Mouse (Mus musculus) lung, embryonic 15.5 days (tissue): ENCODE results near the gene B130006D01Rik. TPM values are rescaled to one million over a fixed set of nuclear protein-coding genes. Genes with fewer than 3 reads are reported as not detected.
"Not testable (repeated sequence)": the region's sequence is repeated elsewhere in the genome, so short reads cannot be mapped to it uniquely, and the experiment has no call there.

Source experiments
- ATAC-seq: fragments of 200-750 bp; cut with Nextera tagmentation; 2 replicates; pipeline ENCODE4 v1.8.0; 2017; ENCODE audit warnings: moderate number of reproducible peaks, borderline replicate concordance; ENCODE audit not compliant: low FRiP score, low TSS enrichment; ENCODE audit errors: extremely low read depth
- H3K27ac ChIP-seq: fragments of 300-500 bp; sonication (generic); 2 replicates; pipeline ENCODE4 v1.5.1; 2015; ENCODE audit warnings: moderate library complexity, mild to moderate bottlenecking, inconsistent platforms
- H3K27me3 ChIP-seq: fragments of 300-500 bp; sonication (generic); 2 replicates; pipeline ENCODE4 v1.6.1; 2015; ENCODE audit warnings: inconsistent platforms
- H3K36me3 ChIP-seq: fragments of 300-500 bp; sonication (generic); 2 replicates; pipeline ENCODE4 v1.6.1; 2015; ENCODE audit warnings: inconsistent platforms
- H3K4me1 ChIP-seq: fragments of 300-500 bp; sonication (generic); 2 replicates; pipeline ENCODE4 v1.6.1; 2015; ENCODE audit warnings: inconsistent platforms
- H3K4me2 ChIP-seq: fragments of 300-500 bp; sonication (generic); 2 replicates; pipeline ENCODE4 v1.6.1; 2015; ENCODE audit warnings: inconsistent platforms, mild to moderate bottlenecking, moderate library complexity
- H3K4me3 ChIP-seq: fragments of 300-500 bp; sonication (generic); 2 replicates; pipeline ENCODE4 v1.5.1; 2015; ENCODE audit warnings: mild to moderate bottlenecking, inconsistent platforms
- H3K9ac ChIP-seq: fragments of 300-500 bp; sonication (generic); 2 replicates; pipeline ENCODE4 v1.6.1; 2015; ENCODE audit warnings: inconsistent platforms
- H3K9me3 ChIP-seq: fragments of 300-500 bp; sonication (generic); 2 replicates; pipeline ENCODE4 v1.6.1; 2016; ENCODE audit warnings: inconsistent platforms
- WGBS: fragments of 180-500 bp; shearing (Covaris S2); methylation state at CpG from one replicate; pipeline ENCODE4 v1.1.7; 2015; 5-methylcytosine and 5-hydroxymethylcytosine counted together
- polyA plus RNA-seq: library from polyadenylated mRNA; unstranded; fragments of >200 nt; fragmentation: Nextera tagmentation; extraction: Ambion mirVana; gene quantifications from 2 replicates; pipeline ENCODE4 v1.2.1, GENCODE M21; 2015

B130006D01Rik gene
- polyA plus RNA-seq, 1 experiment from 2014 or later: 1.4 TPM

GRCm38 (mm10) chr11:95750995-95751394, 27.6 kb downstream of the B130006D01Rik start:
- Histone ChIP-seq H3K4me2 (no peak overlapping the region), H3K4me3 (no peak overlapping the region), H3K4me1 (no peaks in the 10 kb centered on the region; the same call in 1 of the 2 replicates), H3K9me3 (no peaks in the 10 kb centered on the region), H3K36me3 (peaks cover 45% of the 10 kb centered on the region), H3K27me3 (no peaks in the 10 kb centered on the region), H3K9ac (no peak overlapping the region), H3K27ac (no peak overlapping the region)
- no peak for ATAC-seq
- 15% methylated on average over 1 of the region's 1 CpGs for WGBS

GRCm38 (mm10) chr11:95755137-95755536, 31.8 kb downstream of the B130006D01Rik start:
- not testable (repeated sequence) for H3K9me3 ChIP-seq, H3K4me2 ChIP-seq, ATAC-seq, H3K27me3 ChIP-seq, H3K4me3 ChIP-seq, H3K4me1 ChIP-seq, H3K27ac ChIP-seq, H3K9ac ChIP-seq
- peaks cover 57% of the 10 kb centered on the region for H3K36me3 ChIP-seq
- WGBS: 96% methylated on average over 4 of the region's 4 CpGs

- ATAC-seq: no peak
- no peaks in the 10 kb centered on the region for H3K27me3 ChIP-seq
- 79% methylated on average over 5 of the region's 5 CpGs for WGBS
- 0 out of 2 replicates have a peak, but pooled peaks cover 8% of the 10 kb centered on the region for H3K4me1 ChIP-seq
- H3K9me3 ChIP-seq: no peaks in the 10 kb centered on the region
- H3K36me3 ChIP-seq: peaks cover 41% of the 10 kb centered on the region
- no peak overlapping the region for H3K4me3 ChIP-seq
- H3K27ac ChIP-seq: no peak overlapping the region
- H3K4me2 ChIP-seq: no peak overlapping the region
- no peak overlapping the region for H3K9ac ChIP-seq
Measured at GRCm38 (mm10) chr11:95760521-95760920, 37.1 kb downstream of the B130006D01Rik start.

GRCm38 (mm10) chr11:95762996-95763395, 39.6 kb downstream of the B130006D01Rik start:
- Histone ChIP-seq H3K36me3 (peaks cover 24% of the 10 kb centered on the region), H3K9ac (no peak overlapping the region), H3K4me2 (no peak overlapping the region), H3K4me3 (no peak overlapping the region), H3K27me3 (no peaks in the 10 kb centered on the region), H3K9me3 (no peaks in the 10 kb centered on the region), H3K4me1 (0 out of 2 replicates have a peak, but pooled peaks cover 8% of the 10 kb centered on the region), H3K27ac (no peak overlapping the region)
- ATAC-seq: no peak
- WGBS: 72% methylated on average over 4 of the region's 4 CpGs

GRCm38 (mm10) chr11:95764806-95765205, 41.4 kb downstream of the B130006D01Rik start:
- H3K36me3 ChIP-seq: peaks cover 24% of the 10 kb centered on the region
- no peak overlapping the region for H3K4me2 ChIP-seq
- H3K4me1 ChIP-seq: 0 out of 2 replicates have a peak, but pooled peaks cover 8% of the 10 kb centered on the region
- H3K9ac ChIP-seq: no peak overlapping the region
- no peak for ATAC-seq
- H3K4me3 ChIP-seq: no peak overlapping the region
- H3K27me3 ChIP-seq: no peaks in the 10 kb centered on the region
- 79% methylated on average over 8 of the region's 8 CpGs for WGBS
- H3K9me3 ChIP-seq: no peaks in the 10 kb centered on the region
- H3K27ac ChIP-seq: no peak overlapping the region

GRCm38 (mm10) chr11:95765334-95765733, 41.9 kb downstream of the B130006D01Rik start:
- H3K27ac ChIP-seq: no peak overlapping the region
- no peak overlapping the region for H3K9ac ChIP-seq
- ATAC-seq: no peak
- no peak overlapping the region for H3K4me3 ChIP-seq
- peaks cover 29% of the 10 kb centered on the region for H3K36me3 ChIP-seq
- no peaks in the 10 kb centered on the region for H3K9me3 ChIP-seq
- H3K4me2 ChIP-seq: no peak overlapping the region
- 68% methylated on average over 10 of the region's 10 CpGs for WGBS
- 0 out of 2 replicates have a peak, but pooled peaks cover 8% of the 10 kb centered on the region for H3K4me1 ChIP-seq
- no peaks in the 10 kb centered on the region for H3K27me3 ChIP-seq

GRCm38 (mm10) chr11:95768244-95768643, 44.9 kb downstream of the B130006D01Rik start:
- Histone ChIP-seq H3K4me2 (no peak overlapping the region), H3K27me3 (no peaks in the 10 kb centered on the region), H3K9me3 (no peaks in the 10 kb centered on the region), H3K4me3 (no peak overlapping the region), H3K4me1 (0 out of 2 replicates have a peak, but pooled peaks cover 2% of the 10 kb centered on the region), H3K27ac (no peak overlapping the region), H3K36me3 (peaks cover 23% of the 10 kb centered on the region), H3K9ac (no peak overlapping the region)
- ATAC-seq: no peak
- 83% methylated on average over 6 of the region's 6 CpGs for WGBS

GRCm38 (mm10) chr11:95769208-95769607, 45.8 kb downstream of the B130006D01Rik start:
- Histone ChIP-seq H3K4me2 (no peak overlapping the region), H3K27me3 (no peaks in the 10 kb centered on the region), H3K9ac (no peak overlapping the region), H3K4me3 (no peak overlapping the region), H3K9me3 (no peaks in the 10 kb centered on the region), H3K36me3 (peaks cover 16% of the 10 kb centered on the region), H3K4me1 (no peaks in the 10 kb centered on the region), H3K27ac (no peak overlapping the region)
- ATAC-seq: no peak
- WGBS: 83% methylated on average over 10 of the region's 10 CpGs

- Histone ChIP-seq H3K9me3 (no peaks in the 10 kb centered on the region), H3K27ac (no peak overlapping the region), H3K36me3 (peaks cover 12% of the 10 kb centered on the region; the same call in 1 of the 2 replicates), H3K4me2 (no peak overlapping the region), H3K4me1 (no peaks in the 10 kb centered on the region), H3K4me3 (no peak overlapping the region), H3K27me3 (no peaks in the 10 kb centered on the region), H3K9ac (no peak overlapping the region)
- no peak for ATAC-seq
- WGBS: 59% methylated on average over 9 of the region's 9 CpGs
Measured at GRCm38 (mm10) chr11:95770720-95771364, 47.5 kb downstream of the B130006D01Rik start.

GRCm38 (mm10) chr11:95771665-95772064, 48.3 kb downstream of the B130006D01Rik start:
- WGBS: 84% methylated on average over 8 of the region's 8 CpGs
- no peak overlapping the region for H3K4me2 ChIP-seq
- H3K4me3 ChIP-seq: no peak overlapping the region
- peaks cover 12% of the 10 kb centered on the region; the same call in 1 of the 2 replicates for H3K36me3 ChIP-seq
- no peak overlapping the region for H3K9ac ChIP-seq
- H3K4me1 ChIP-seq: peaks cover 2% of the 10 kb centered on the region; the same call in 1 of the 2 replicates
- H3K27me3 ChIP-seq: no peaks in the 10 kb centered on the region
- H3K9me3 ChIP-seq: no peaks in the 10 kb centered on the region
- no peak for ATAC-seq
- no peak overlapping the region for H3K27ac ChIP-seq

GRCm38 (mm10) chr11:95773264-95773663, 49.9 kb downstream of the B130006D01Rik start:
- Histone ChIP-seq H3K4me2 (no peak overlapping the region), H3K9me3 (no peaks in the 10 kb centered on the region), H3K27me3 (no peaks in the 10 kb centered on the region), H3K27ac (no peak overlapping the region), H3K4me1 (peaks cover 15% of the 10 kb centered on the region; the same call in 1 of the 2 replicates), H3K36me3 (peaks cover 12% of the 10 kb centered on the region; the same call in 1 of the 2 replicates), H3K4me3 (no peak overlapping the region), H3K9ac (no peak overlapping the region)
- WGBS: 59% methylated on average over 3 of the region's 3 CpGs
- no peak for ATAC-seq
